Mouse (Mus musculus) heart, postnatal 0 days (tissue): ENCODE measurements at regions not wholly inside any gene's neighbourhood (a gene's known extent, or its start where the extent isn't known, plus 50 kb on each side); places are given as distances from the start of the nearest gene placed in this dataset.

Experiments used
- CTCF ChIP-seq: IDR thresholded peaks from 2 replicates; pipeline ENCODE4 v1.5.1; 2016; ENCODE audit warnings: antibody characterized with exemption, control low read depth, low read depth
- EP300 ChIP-seq: IDR thresholded peaks from 2 replicates; pipeline ENCODE4 v1.6.1; 2016; ENCODE audit warnings: antibody characterized with exemption, low read depth

DNA sequence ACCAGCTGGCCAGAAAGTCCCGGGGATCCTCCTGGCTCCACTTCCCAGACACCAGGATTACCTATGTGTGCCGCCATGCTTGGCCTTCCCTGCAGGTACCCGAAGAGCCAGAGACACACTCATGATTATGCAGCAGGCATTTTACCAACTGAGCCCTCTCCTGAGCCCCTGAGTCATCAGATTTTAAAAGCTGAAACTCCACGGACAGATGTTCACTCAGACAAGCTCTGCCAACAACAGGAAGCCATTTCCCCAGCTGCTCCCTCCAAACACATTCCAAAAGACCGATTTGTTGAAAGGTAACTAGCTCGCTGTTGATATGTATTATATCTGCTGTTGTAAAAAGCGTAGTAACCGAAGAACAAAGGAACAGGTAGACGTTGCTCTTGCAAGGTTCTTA lies 75.4 kb upstream of the Rpl38 start:
- TF ChIP-seq CTCF, result no peak
- no peak for TF ChIP-seq EP300
